Mouse (Mus musculus): ENCODE results near the gene Snrpb.

The Snrpb gene

DNA sequence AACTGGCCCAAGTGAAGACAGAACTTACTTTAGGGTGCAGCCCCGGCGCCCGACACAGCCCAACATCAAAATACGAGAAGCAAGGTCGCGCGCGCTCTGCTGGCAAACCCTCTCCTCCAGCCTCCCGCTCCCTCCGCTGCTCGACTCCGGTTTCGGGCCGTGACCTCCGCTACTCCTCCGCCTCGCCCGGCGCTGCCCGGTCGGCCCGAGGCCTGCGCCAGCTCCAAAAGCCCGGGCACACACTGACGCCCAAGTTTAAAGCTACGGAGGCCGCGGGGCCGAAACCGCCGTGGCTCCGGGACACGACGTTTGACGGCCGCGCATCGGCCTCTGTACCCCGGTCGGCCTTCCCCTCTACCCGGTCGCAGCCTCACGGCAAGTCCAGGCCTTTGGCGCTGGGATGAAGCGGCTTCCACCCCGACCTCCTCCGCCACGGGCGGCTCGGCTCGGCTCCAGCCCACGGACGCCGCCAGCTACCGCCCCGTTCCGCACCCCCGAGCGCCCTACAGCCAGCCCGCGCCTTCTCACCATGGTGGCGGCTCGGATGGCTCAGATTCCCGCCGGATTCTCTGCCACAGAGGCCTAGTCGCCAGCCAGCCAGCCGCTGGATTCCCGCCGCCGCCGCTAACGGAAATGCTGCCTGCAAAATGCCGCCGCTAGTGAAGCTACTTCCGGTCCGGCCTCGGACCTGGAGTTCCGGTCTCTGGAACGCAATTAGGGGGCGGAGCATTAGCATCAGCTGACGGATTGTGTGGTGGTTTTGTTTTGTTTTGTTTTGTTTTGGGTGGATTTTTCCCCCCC is at the start of gene Snrpb:
Gene Snrpb, minus strand, starts transcription at position 698 of the 801 bp plus-strand sequence.
- in situ Hi-C loops (cut with MboI, MseI), result loop anchor here (5.0 to 25.0 kb wide), 2 partner anchors 103 to 992 kb away; partner anchors contain the start of genes Idh3b and Slc20a1

DNA sequence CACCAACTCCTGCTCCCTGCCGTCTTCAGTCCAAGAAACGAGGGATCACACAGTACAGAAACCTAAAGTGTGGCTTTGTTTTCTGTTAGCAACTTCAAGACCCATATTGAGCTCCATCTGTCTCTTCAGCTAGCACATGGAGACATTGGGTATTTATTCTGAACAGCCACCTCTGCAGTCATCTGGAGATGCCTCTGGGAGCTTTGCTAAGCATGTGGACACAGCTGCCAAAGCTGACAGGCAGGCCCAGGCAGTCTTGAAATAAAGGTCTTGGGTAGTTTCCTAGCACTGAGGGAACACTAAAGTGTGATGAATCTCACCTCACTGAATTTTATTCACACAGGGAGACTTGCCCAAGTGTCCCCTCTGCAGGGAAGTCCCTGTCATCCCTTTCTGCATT is 32.4 kb upstream of the Snrpb start:
- in situ Hi-C loops (cut with MboI, MseI), result no loop called here

GRCm38 (mm10) chr2:130209636-130210035 is 30.4 kb upstream of the Snrpb start:
- in situ Hi-C loops (cut with MboI, MseI), result no loop called here

GRCm38 (mm10) chr2:130207996-130208395 is 28.8 kb upstream of the Snrpb start:
- in situ Hi-C loops (cut with MboI, MseI), result no loop called here

DNA sequence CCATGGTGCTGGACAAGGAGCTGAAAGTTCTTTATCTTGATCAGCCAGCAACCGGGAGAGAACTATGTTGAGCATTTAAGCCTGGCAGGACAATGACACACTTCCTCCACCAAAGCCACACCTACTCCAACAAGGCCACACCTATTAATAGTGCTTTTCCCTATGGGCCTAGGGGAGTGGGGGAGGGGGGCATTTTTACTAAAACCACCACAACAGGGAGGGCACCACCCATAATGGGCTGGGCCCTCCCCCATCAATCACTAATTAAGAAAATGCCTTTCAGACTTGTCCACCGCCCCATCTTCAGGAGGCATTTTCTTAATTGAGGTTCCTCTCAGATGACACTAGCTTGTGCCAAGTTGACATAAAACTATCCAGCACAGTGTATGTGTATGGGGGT is 28.2 kb upstream of the Snrpb start:
- in situ Hi-C loops (cut with MboI, MseI), result no loop called here

DNA sequence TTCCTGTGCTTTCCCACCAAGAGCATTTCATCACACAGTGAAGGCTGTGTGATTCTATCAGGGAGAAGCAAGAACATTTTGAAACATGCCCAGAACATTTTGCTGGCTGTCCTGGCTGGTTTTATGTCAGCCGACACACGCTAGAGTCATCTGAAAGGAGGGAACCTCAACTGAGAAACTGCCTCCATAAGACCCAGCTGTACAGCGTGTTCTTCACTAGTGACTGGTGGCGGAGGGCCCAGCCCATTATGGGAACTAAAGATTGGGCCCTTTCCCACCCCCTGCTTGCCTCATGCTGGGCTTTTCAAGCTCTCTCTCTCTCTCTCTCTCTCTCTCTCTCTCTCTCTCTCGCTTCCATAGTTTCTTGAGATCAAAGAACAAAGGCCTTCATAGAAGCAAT is 21.8 kb upstream of the Snrpb start:
- in situ Hi-C loops (cut with MboI, MseI), result no loop called here

- in situ Hi-C loops (cut with MboI, MseI), result loop anchor here (5.0 to 25.0 kb wide), 2 partner anchors 72 to 1008 kb away; partner anchors contain the start of gene Slc20a1
Observed at GRCm38 (mm10) chr2:130194894-130195293, 15.7 kb upstream of the Snrpb start, which contains the start of gene Tmc2. Gene Tmc2, plus strand, starts transcription at chr2:130195194.

- in situ Hi-C loops (cut with MboI, MseI), result loop anchor here (25.0 kb wide), 1 partner anchor 1001 kb away; the partner anchor contains the start of gene Slc20a1
Observed at GRCm38 (mm10) chr2:130188391-130188790, 9.2 kb upstream of the Snrpb start.

DNA sequence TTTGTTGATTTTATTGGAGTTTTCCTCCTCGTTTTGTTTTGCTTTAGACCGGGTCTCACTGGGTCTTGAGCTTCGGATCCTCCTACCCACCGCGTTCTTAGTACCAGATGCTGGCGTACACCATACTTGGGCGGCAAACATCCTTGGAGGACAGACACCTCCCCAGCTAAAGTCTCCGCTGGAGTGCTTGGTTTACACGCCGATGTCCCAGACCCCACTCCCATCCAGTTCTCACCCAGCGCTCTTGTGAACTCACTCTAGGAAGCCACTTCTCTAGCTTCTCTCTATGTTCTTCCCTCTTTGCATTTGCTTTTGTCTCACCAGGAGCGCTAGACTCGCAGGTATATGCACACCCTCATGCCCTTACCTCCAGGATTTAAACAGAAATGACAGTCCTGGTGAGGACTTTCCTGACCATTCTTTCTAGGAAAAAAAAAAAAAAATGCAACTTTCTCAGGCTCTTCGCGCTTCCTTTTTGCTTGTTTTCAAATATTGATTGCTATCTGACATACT is 360 bp upstream of the Snrpb start:
- in situ Hi-C loops (cut with MboI, MseI), result loop anchor here (5.0 to 25.0 kb wide), 2 partner anchors 103 to 992 kb away; partner anchors contain the start of genes Idh3b and Slc20a1

DNA sequence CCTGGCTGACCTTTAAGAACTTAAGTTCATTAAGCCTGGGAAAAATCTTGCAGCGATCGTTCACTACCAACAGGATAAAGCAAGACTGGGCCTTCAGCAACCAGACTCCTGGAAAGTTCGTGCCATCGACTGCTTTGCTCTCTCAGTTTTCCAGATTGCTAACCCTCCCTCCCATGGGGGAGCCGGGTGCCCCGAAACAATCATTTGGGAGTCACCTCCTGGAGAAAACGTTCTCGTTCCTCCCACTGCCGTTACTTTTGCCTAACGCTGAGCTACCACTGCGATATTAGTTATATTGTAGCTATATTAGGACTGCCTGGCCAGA is 860 bp downstream of the Snrpb start:
- in situ Hi-C loops (cut with MboI, MseI), result loop anchor here (5.0 to 25.0 kb wide), 2 partner anchors 104 to 991 kb away; partner anchors contain the start of genes Idh3b and Slc20a1

DNA sequence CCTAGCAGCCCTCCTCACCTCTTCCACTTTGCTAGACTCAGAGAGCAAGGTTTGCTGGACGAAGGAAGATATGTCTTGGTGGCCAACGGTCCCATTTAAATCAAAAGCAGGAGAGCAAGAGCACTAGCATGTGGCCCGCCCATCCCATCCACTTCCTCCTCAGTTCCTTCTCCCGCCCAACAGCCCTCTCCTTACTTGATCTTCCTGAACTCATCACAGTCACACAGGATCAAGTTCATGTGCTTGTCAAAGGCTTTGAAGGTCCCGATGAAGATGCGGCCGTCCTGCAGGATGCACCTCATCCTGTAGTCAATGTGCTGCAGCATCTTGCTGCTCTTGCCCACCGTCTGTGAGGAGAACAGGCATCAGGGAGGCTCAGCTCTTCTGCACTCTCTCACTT is 2.4 kb downstream of the Snrpb start:
- in situ Hi-C loops (cut with MboI, MseI), result loop anchor here (5.0 to 25.0 kb wide), 2 partner anchors 105 to 990 kb away; partner anchors contain the start of genes Idh3b and Slc20a1

DNA sequence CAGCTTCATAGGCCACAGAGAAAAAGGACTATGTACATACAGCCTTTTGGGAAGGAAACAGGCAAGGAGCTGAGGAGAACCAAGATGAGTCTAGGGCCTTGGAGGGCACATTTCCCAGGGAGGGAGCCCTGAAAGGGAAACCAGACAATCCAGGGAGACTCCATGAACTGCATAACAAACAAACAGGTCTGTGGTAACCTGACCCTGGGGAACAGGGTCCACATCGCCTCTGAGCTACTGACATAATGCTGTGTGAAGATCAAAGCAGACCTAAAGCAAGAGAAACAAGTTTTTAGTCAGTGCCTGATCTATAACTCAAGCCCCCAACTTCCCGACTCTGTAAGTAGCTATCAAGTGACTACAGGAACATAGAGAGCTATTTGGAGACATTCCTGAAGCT is 7.5 kb downstream of the Snrpb start:
- in situ Hi-C loops (cut with MboI, MseI), result no loop called here

GRCm38 (mm10) chr2:130167861-130168260 is 11.3 kb downstream of the Snrpb start:
- in situ Hi-C loops (cut with MboI, MseI), result no loop called here

DNA sequence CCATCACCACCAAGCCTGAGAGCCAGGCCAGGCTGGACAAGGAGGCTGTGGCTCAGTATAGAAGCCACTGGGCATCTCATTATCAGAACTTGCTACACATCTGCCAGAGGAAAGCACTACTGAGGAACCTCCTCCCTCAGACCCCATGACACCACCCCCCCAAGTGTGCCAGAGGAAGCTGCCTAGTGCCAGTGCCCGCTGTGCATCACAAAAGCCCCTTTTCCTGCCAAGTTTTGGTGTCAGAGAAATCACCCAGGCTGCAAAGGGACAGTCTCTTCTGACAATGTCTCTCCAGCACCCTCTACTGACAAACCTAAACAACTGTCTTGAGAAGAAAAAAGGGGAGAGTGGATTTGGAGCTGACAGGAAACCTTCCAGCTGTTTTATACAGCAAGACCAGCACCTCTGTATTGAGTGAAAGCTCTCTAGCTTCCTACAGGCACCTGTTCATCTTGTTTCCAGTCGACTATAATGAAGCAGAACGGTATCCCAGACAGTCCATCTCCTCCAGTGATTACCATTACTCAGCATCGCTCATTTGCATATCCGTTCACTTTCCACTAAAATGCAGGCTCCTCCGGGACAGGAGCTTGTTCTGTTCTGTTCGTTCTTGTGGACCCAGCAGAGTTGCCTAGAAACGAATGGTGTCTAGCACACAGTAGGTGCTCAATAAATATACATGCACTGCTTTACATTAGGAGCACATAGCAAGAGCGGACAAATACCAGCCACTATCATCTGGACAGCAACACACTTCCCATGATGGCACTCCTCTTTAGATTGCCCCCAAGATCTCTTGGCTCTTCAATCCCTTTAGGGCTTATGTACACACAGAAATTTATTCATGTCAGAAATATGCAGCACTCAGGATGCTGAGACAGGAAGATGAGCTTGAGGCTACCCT is 12.6 kb downstream of the Snrpb start:
- in situ Hi-C loops (cut with MboI, MseI), result no loop called here

DNA sequence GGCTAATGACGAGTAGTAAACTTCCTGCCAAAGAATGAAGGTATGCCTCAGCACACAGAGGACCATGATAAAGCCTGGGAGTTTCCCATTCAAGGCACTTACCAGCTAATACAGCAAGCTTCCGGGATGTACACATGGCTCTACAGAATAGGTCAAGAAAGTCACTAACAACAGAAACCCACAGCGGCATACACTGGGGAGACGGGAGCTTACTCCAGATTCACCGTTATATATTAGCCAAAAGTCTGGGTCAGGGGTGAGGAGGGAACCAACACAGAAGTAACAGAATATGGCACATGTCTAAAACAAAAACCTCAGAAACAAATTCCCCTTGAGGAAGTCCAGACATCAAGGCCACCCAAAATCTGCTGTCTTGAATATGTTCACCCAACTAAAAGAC is 16.5 kb downstream of the Snrpb start:
- in situ Hi-C loops (cut with MboI, MseI), result no loop called here

DNA sequence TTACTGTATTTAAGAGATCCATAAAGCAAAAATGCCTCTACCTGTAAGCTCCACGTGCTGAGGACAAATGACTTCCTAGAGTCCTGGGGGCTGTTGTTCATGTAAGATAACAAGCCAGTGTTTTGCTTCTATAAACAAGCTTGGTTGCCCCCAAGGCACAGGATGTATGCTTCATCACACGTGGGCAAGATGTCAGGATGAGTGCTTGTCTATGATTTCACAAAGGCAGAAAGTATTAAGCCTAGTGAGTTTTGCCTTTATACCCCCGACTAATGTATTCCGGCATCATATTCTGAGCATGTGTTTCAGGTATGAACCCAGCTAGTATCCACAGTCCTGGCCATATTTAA is 21.1 kb downstream of the Snrpb start:
- in situ Hi-C loops (cut with MboI, MseI), result no loop called here

DNA sequence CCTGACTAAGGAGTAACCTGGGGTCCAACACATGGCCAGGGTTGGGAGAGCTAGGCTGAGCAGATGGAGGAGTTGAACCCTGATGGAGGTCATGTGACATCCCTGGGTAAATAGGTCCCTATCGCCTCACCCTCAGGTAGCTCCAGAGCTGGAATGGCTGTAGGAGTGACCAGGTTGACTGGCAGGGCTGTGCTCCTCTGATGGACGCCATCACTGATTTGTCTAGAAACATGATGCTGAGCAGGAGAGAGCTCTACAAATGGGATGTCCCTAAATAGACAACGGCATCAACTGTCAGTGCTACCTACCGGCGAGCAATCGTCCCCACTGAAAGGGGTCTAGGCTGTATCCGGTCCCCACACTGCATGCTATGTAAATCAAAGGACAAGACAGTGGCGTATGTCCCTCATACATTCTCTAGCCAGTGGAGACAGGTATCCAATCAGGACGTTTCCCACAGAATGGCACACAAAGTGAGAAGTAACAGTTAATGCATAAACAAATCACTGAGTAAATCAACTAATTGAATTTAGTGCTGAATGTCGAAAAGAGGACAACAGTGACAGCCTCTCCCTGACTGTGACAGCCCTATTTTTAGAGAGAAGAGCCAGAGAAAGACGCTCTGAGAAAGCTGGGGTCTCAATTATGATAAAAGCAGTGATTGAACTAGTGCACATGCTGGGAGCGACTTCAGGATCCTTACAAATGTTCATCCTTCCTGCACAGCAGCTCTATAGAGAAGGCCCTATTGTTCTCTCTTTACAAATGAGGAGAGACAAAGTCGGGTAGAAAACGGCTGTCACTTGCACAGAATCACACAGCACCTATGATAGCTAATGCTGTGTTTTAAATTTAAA is 21.7 kb downstream of the Snrpb start:
- in situ Hi-C loops (cut with MboI, MseI), result no loop called here

GRCm38 (mm10) chr2:130155851-130156250 is 23.4 kb downstream of the Snrpb start:
- in situ Hi-C loops (cut with MboI, MseI), result no loop called here

DNA sequence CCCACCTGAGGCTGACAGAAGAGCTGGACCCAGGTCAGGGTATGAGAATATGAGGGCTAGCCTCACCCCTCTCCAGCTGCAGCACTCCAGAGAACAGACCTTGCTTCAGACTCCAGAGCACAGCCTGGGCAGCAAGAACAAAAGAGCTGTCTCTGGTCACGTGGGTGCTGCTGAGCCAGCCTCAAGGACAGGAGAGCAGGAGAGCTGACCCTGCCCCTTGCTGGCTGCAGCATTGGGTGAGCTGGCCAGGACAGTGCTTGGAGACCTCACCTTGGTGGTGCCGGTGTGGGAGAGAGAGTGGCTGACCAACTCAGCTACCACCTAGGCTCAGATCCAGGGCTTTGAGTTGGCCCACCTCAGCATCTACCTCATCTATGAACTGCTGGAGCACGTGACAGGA is 24.0 kb downstream of the Snrpb start:
- in situ Hi-C loops (cut with MboI, MseI), result no loop called here

GRCm38 (mm10) chr2:130146089-130146668 is 33.0 kb downstream of the Snrpb start:
- in situ Hi-C loops (cut with MboI, MseI), result no loop called here

All from regulatory T cell (primary cell).